Mouse (Mus musculus) E14TG2a.4 (cell line): ENCODE measurements around the gene Cd33.

Source experiments
- H3K27me3 ChIP-seq: 2 replicates; pipeline ENCODE4 v1.6.1; 2014; ENCODE audit warnings: low read length, control low read depth; ENCODE audit not compliant: insufficient read depth
- H3K36me3 ChIP-seq: 2 replicates; pipeline ENCODE4 v1.6.1; 2014; ENCODE audit warnings: low read length, control low read depth; ENCODE audit not compliant: insufficient read depth
- H3K4me1 ChIP-seq: replicated peaks from 2 replicates; pipeline ENCODE4 v1.6.1; 2014; ENCODE audit warnings: low read depth, low read length, control low read depth
- H3K4me3 ChIP-seq: replicated peaks from 2 replicates; pipeline ENCODE4 v1.5.1; 2014; ENCODE audit warnings: mild to moderate bottlenecking, low read length
- H3K9me3 ChIP-seq: 2 replicates; pipeline ENCODE4 v1.6.1; 2014; ENCODE audit warnings: low read length, control low read depth
- CTCF ChIP-seq: conservative IDR thresholded peaks from 2 replicates; pipeline ENCODE4 v1.5.1; 2014; ENCODE audit warnings: low read length
- NANOG ChIP-seq: IDR thresholded peaks from 2 replicates; pipeline ENCODE4 v1.6.1; 2014; ENCODE audit warnings: borderline replicate concordance, low read length, mixed read lengths
- POU5F1 ChIP-seq: IDR thresholded peaks from 2 replicates; pipeline ENCODE4 v1.6.1; 2014; ENCODE audit warnings: low read length, borderline replicate concordance

Gene Cd33

GRCm38 (mm10) chr7:43555351-43555750 is 11.1 kb upstream of the Cd33 start:
- Histone ChIP-seq H3K4me1 (no peaks in the 10 kb centered on the region), H3K4me3 (no peak overlapping the region), H3K36me3 (no peaks in the 10 kb centered on the region), H3K9me3 (no peaks in the 10 kb centered on the region), H3K27me3 (no peaks in the 10 kb centered on the region)
- TF ChIP-seq NANOG (no peak), CTCF (no peak), POU5F1 (no peak)

GRCm38 (mm10) chr7:43554550-43554949 is 10.3 kb upstream of the Cd33 start:
- H3K4me1 ChIP-seq = no peaks in the 10 kb centered on the region
- H3K4me3 ChIP-seq = no peak overlapping the region
- no peaks in the 10 kb centered on the region for H3K27me3 ChIP-seq
- TF ChIP-seq POU5F1 (no peak), CTCF (no peak), NANOG (no peak)
- H3K9me3 ChIP-seq = no peaks in the 10 kb centered on the region
- no peaks in the 10 kb centered on the region for H3K36me3 ChIP-seq

- Histone ChIP-seq H3K27me3 (no peaks in the 10 kb centered on the region), H3K4me3 (no peak overlapping the region), H3K36me3 (no peaks in the 10 kb centered on the region), H3K4me1 (peaks cover 8% of the 10 kb centered on the region), H3K9me3 (no peaks in the 10 kb centered on the region)
- no peak for TF ChIP-seq NANOG
- TF ChIP-seq CTCF = no peak
- no peak for TF ChIP-seq POU5F1
These were observed 8.9 kb upstream of the Cd33 start for GRCm38 (mm10) chr7:43553153-43553552.

- peaks cover 3% of the 10 kb centered on the region; the same call in 1 of the 2 replicates for H3K27me3 ChIP-seq
- H3K4me3 ChIP-seq = no peak overlapping the region
- no peak for TF ChIP-seq CTCF
- no peak for TF ChIP-seq NANOG
- TF ChIP-seq POU5F1 = no peak
- no peaks in the 10 kb centered on the region for H3K9me3 ChIP-seq
- peaks cover 32% of the 10 kb centered on the region for H3K4me1 ChIP-seq
- no peaks in the 10 kb centered on the region for H3K36me3 ChIP-seq
These were observed 4.0 kb upstream of the Cd33 start for GRCm38 (mm10) chr7:43548206-43548605.

GRCm38 (mm10) chr7:43547666-43548065 is 3.4 kb upstream of the Cd33 start:
- Histone ChIP-seq H3K4me1 (peaks cover 32% of the 10 kb centered on the region), H3K27me3 (peaks cover 3% of the 10 kb centered on the region; the same call in 1 of the 2 replicates), H3K36me3 (no peaks in the 10 kb centered on the region), H3K9me3 (no peaks in the 10 kb centered on the region), H3K4me3 (peak overlapping the region; percentile 45)
- TF ChIP-seq NANOG = peak; percentile 73; the same call in 1 of the 2 replicates
- no peak for TF ChIP-seq POU5F1

- H3K4me3 ChIP-seq = no peak overlapping the region
- no peaks in the 10 kb centered on the region for H3K9me3 ChIP-seq
- no peaks in the 10 kb centered on the region for H3K36me3 ChIP-seq
- peaks cover 32% of the 10 kb centered on the region for H3K4me1 ChIP-seq
- H3K27me3 ChIP-seq = peaks cover 3% of the 10 kb centered on the region; the same call in 1 of the 2 replicates
- no peak for TF ChIP-seq POU5F1
- no peak for TF ChIP-seq CTCF
- no peak for TF ChIP-seq NANOG
These were observed 1.7 kb upstream of the Cd33 start for GRCm38 (mm10) chr7:43545656-43546545.

- no peaks in the 10 kb centered on the region for H3K36me3 ChIP-seq
- H3K4me3 ChIP-seq = no peak overlapping the region
- H3K27me3 ChIP-seq = 0 out of 2 replicates have a peak, but pooled peaks cover 2% of the 10 kb centered on the region
- H3K4me1 ChIP-seq = no peaks in the 10 kb centered on the region
- H3K9me3 ChIP-seq = 0 out of 2 replicates have a peak, but pooled peaks cover 8% of the 10 kb centered on the region
- TF ChIP-seq CTCF = no peak
- no peak for TF ChIP-seq POU5F1
- no peak for TF ChIP-seq NANOG
These were observed 5.7 kb downstream of the Cd33 start for GRCm38 (mm10) chr7:43538524-43538923.

- H3K9me3 ChIP-seq = 0 out of 2 replicates have a peak, but pooled peaks cover 8% of the 10 kb centered on the region
- no peak overlapping the region for H3K4me3 ChIP-seq
- no peaks in the 10 kb centered on the region for H3K4me1 ChIP-seq
- TF ChIP-seq NANOG (no peak), CTCF (no peak), POU5F1 (no peak)
- H3K36me3 ChIP-seq = no peaks in the 10 kb centered on the region
- H3K27me3 ChIP-seq = no peaks in the 10 kb centered on the region; the same call in 1 of the 2 replicates
These were observed 11.2 kb downstream of the Cd33 start for GRCm38 (mm10) chr7:43532936-43533505.
